Mouse (Mus musculus): Measurements from ENCODE around the gene Exoc4. TPM values are rescaled to one million over a fixed set of nuclear protein-coding genes. Genes with fewer than 3 reads are reported as not detected.

Gene Exoc4
- polyA plus RNA-seq, 1 experiment from 2014 or later, result 41.1 TPM

DNA sequence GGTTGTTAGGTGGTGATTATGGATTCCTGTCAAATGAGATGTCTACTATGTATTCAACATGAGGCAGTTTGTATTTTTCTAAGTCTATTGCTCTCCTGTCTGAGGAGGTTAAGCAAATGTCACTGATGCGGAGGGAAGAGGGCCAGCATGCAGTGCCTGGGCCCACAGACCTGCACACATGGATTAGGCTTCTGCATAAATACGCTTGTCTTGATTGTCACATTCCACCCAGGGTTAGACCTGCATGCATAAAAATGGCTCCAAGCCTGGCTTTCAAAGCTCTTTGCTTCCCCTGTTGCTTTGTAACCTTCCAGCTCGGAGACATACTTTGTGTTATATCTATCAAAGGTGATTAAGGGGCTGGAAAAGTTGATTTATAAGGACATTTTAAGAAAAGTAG, 610.2 kb downstream of the Exoc4 start:
- ATAC-seq (ENCODE audit: low FRiP score, low read depth), result no peak
- Histone ChIP-seq H3K4me3 (no peak overlapping the region), H3K27ac (no peak overlapping the region), H3K27me3 (replicated peaks) (no peaks in the 10 kb centered on the region), H3K4me2 (replicated peaks) (no peak overlapping the region), H3K36me3 (no peaks in the 10 kb centered on the region), H3K9ac (no peak overlapping the region), H3K4me1 (no peaks in the 10 kb centered on the region), H3K9me3 (no peaks in the 10 kb centered on the region)
- WGBS, result 88% methylated on average over 3 of the region's 3 CpGs

GRCm38 (mm10) chr6:33865752-33866151, 616.9 kb downstream of the Exoc4 start:
- no peak overlapping the region for H3K27ac ChIP-seq
- H3K4me1 ChIP-seq, result peaks cover 3% of the 10 kb centered on the region; the same call in 1 of the 2 replicates
- no peaks in the 10 kb centered on the region for H3K27me3 ChIP-seq (replicated peaks)
- H3K9me3 ChIP-seq, result no peaks in the 10 kb centered on the region
- H3K36me3 ChIP-seq, result no peaks in the 10 kb centered on the region
- ATAC-seq (ENCODE audit: low FRiP score, low read depth), result no peak
- no peak overlapping the region for H3K4me3 ChIP-seq
- no peak overlapping the region for H3K4me2 ChIP-seq (replicated peaks)
- no peak overlapping the region for H3K9ac ChIP-seq
- WGBS, result 89% methylated on average over 3 of the region's 3 CpGs

DNA sequence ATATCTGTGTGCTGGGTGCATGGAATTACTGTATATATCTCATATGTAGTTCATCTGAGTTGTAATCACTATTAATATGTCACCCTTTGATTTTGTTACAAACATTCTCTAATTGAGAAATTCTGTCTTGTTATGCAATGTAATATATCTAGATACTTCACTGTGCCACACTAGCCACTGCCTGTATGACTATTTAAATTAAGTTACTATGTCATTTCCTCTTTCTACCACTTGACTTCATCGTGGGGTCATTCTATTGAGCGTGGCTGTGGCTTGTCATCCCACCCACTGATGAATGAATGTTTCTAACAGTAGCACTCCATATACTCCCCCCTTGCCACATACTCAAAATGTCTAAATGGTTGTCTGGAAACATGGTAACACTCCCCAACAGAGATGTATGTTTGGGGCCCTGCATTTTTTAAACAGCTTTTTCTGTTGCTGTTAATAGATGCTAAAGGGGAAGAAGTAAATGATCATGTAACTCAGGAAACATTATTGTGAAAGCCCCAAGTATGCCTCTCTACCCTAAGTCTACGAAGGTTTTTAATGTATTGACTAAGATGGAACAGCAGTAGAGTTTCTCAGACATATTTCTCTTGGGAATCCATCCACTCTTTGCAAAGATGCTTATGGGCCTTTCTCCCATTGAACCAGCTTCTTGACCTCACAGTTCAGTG, 618.2 kb downstream of the Exoc4 start:
- 86% methylated on average over 3 of the region's 3 CpGs for WGBS
- no peak for ATAC-seq (ENCODE audit: low FRiP score, low read depth)
- H3K4me2 ChIP-seq (replicated peaks), result no peak overlapping the region
- no peaks in the 10 kb centered on the region for H3K36me3 ChIP-seq
- H3K27ac ChIP-seq, result no peak overlapping the region
- H3K4me1 ChIP-seq, result peaks cover 5% of the 10 kb centered on the region; the same call in 1 of the 2 replicates
- no peak overlapping the region for H3K9ac ChIP-seq
- no peaks in the 10 kb centered on the region for H3K27me3 ChIP-seq (replicated peaks)
- H3K4me3 ChIP-seq, result no peak overlapping the region
- no peaks in the 10 kb centered on the region for H3K9me3 ChIP-seq

DNA sequence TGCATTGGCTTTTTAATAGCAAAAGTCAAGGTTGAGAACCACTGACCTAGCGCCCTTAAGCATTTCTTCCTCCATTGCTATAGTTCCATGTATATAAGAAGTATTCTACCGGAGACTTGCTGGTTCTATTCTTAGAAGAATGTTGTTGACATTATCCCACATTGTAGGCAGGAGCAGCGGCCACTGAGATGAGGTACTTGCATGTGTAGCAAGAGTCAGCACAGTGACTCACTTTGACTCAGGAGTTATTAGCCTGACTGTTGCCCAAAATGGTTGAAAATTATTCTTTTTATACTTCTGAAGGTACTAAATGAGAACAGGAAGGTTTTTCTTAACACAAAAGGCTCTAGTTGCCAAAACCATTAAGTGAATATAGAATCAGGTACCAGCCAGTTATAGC, 620.4 kb downstream of the Exoc4 start:
- no peak for ATAC-seq (ENCODE audit: low FRiP score, low read depth)
- Histone ChIP-seq H3K4me3 (no peak overlapping the region), H3K27ac (no peak overlapping the region), H3K4me2 (replicated peaks) (no peak overlapping the region), H3K4me1 (peaks cover 8% of the 10 kb centered on the region; the same call in 1 of the 2 replicates), H3K27me3 (replicated peaks) (no peaks in the 10 kb centered on the region), H3K9ac (no peak overlapping the region), H3K9me3 (no peaks in the 10 kb centered on the region), H3K36me3 (no peaks in the 10 kb centered on the region)
- 90% methylated on average over 3 of the region's 3 CpGs for WGBS

DNA sequence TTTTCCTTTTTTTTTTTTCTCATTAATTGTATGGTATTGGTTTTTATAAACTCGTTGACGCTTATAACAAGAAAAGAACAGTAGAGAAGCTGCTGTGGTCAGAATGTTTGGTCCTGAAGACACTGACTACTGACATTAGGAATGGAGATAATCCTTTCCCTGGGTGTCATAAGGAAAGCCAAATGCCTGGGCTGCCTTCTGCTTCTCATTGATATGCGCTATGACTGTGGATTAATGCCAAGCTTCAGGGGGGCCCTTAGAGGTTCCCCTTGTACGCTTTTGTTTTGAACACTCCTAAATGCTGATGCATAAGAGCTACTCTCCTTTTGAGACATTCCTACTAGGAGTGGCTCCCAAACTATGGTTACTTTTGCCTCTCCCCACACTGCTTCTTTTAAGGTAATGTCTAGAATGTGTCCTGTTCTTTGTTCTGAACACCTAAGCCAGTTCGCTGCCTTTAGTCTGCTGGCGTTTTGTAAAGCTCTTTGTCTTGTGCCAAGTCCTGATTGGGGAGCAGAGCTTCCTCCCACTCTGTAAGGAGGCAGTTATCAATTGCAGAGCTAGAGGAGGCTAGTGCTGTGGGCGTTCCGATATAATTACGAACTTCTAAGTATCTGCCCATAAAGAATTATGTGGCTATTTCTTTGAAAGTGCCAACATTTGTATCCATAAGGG, 621.7 kb downstream of the Exoc4 start:
- H3K36me3 ChIP-seq, result no peaks in the 10 kb centered on the region
- H3K27me3 ChIP-seq (replicated peaks), result no peaks in the 10 kb centered on the region
- no peak overlapping the region for H3K9ac ChIP-seq
- no peak overlapping the region for H3K4me2 ChIP-seq (replicated peaks)
- WGBS, result 63% methylated on average over 9 of the region's 9 CpGs
- no peaks in the 10 kb centered on the region for H3K9me3 ChIP-seq
- peaks cover 8% of the 10 kb centered on the region; the same call in 1 of the 2 replicates for H3K4me1 ChIP-seq
- no peak overlapping the region for H3K27ac ChIP-seq
- H3K4me3 ChIP-seq, result no peak overlapping the region
- ATAC-seq (ENCODE audit: low FRiP score, low read depth), result no peak

DNA sequence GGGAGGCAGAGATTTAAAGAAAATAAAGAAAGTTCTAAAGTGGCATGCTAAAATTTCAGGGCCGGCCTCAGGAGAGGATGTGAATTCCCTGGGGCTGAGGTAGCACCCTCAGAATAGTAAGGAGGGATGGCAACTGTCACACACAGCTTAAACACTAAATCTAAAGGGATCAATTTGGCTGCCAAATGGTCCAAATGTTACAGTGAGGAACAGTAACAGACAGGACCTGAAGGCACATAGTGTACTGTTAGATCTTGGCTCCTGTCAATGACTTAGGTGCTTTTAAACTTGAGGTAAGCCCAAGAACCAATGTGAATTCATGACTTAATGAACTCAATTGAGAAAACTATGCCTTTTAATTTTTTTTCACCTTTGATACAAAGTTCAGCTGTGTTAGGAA, 622.4 kb downstream of the Exoc4 start:
- H3K27ac ChIP-seq, result no peak overlapping the region
- no peak overlapping the region for H3K9ac ChIP-seq
- no peak for ATAC-seq (ENCODE audit: low FRiP score, low read depth)
- no peak overlapping the region for H3K4me3 ChIP-seq
- no peaks in the 10 kb centered on the region for H3K27me3 ChIP-seq (replicated peaks)
- WGBS, result 89% methylated on average over 1 of the region's 1 CpGs
- H3K9me3 ChIP-seq, result no peaks in the 10 kb centered on the region
- H3K4me2 ChIP-seq (replicated peaks), result no peak overlapping the region
- no peaks in the 10 kb centered on the region for H3K36me3 ChIP-seq
- H3K4me1 ChIP-seq, result peaks cover 8% of the 10 kb centered on the region; the same call in 1 of the 2 replicates

DNA sequence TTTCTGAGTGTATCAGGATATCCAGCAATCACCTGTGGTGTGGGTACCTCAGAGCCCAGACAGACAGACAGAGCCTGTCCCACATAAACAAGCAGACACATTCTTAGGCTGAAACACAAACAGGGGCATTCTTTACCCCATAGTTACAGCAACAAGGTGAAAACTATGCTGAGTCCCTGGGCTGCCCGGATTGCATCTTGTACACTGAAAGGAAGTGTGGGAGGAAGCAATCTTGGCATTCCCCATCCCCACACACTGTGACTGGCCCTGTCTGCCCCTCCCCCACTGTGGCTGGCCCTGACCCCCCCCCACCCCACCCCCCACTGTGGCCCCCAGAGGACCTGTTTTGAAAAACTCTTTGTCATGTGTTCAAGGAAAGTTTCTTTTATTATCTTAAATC, 623.3 kb downstream of the Exoc4 start:
- H3K4me2 ChIP-seq (replicated peaks), result no peak overlapping the region
- no peaks in the 10 kb centered on the region for H3K27me3 ChIP-seq (replicated peaks)
- ATAC-seq (ENCODE audit: low FRiP score, low read depth), result no peak
- WGBS, result 42% methylated on average over 1 of the region's 1 CpGs
- H3K4me3 ChIP-seq, result no peak overlapping the region
- no peak overlapping the region for H3K27ac ChIP-seq
- no peaks in the 10 kb centered on the region for H3K36me3 ChIP-seq
- H3K9me3 ChIP-seq, result no peaks in the 10 kb centered on the region
- no peak overlapping the region for H3K9ac ChIP-seq
- peaks cover 8% of the 10 kb centered on the region; the same call in 1 of the 2 replicates for H3K4me1 ChIP-seq

DNA sequence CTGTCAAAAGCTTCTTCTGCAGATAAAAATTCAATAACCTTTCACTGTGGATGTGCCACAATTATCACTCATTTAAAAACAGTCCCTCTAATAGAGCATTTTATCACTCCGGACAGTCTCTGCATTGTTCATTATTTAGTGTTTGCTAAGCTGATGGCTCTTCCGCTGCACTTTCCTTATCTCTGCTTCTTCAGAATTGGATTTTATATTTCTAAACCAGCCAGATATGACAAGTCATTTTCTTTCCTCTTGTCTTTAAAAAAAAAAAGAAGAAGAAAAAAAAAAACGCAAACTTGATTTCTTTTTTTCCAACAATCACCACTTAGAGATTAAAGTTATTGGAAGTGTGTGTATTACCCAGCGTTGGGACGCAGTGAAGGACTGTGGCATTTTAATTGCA, 624.1 kb downstream of the Exoc4 start:
- Histone ChIP-seq H3K9ac (no peak overlapping the region), H3K4me2 (replicated peaks) (no peak overlapping the region), H3K36me3 (no peaks in the 10 kb centered on the region), H3K27ac (no peak overlapping the region), H3K4me3 (no peak overlapping the region), H3K9me3 (no peaks in the 10 kb centered on the region), H3K4me1 (peaks cover 8% of the 10 kb centered on the region; the same call in 1 of the 2 replicates), H3K27me3 (replicated peaks) (no peaks in the 10 kb centered on the region)
- ATAC-seq (ENCODE audit: low FRiP score, low read depth), result no peak
- WGBS, result 81% methylated on average over 5 of the region's 5 CpGs

GRCm38 (mm10) chr6:33874291-33875014, 625.6 kb downstream of the Exoc4 start:
- Histone ChIP-seq H3K4me2 (replicated peaks) (no peak overlapping the region), H3K27ac (no peak overlapping the region), H3K4me1 (peaks cover 8% of the 10 kb centered on the region; the same call in 1 of the 2 replicates), H3K4me3 (no peak overlapping the region), H3K9me3 (no peaks in the 10 kb centered on the region), H3K36me3 (no peaks in the 10 kb centered on the region), H3K9ac (no peak overlapping the region), H3K27me3 (replicated peaks) (no peaks in the 10 kb centered on the region)
- WGBS, result 68% methylated on average over 8 of the region's 8 CpGs
- ATAC-seq (ENCODE audit: low FRiP score, low read depth), result no peak

GRCm38 (mm10) chr6:33884141-33884683, 635.3 kb downstream of the Exoc4 start:
- 90% methylated on average over 9 of the region's 9 CpGs for WGBS
- ATAC-seq (ENCODE audit: low FRiP score, low read depth), result no peak
- H3K9ac ChIP-seq, result no peak overlapping the region

DNA sequence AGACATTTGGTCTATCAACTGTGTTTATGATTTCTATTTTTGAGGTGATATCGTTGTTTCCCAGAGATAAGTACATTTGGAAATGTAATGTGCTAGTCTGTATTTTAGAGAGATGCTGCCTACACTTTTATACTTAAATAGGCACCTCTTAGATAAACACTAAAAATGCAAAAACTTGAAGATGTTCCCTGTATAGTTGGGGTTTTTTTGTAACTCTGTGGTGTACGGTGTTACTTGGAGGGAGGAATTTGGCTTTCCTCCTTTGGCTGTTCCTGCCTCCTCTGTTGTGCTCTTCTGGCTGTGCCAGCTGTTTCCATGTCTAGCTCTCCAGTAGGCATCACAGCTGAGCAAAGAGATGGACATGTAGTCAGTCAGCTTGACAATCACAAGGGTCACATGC, 638.1 kb downstream of the Exoc4 start:
- WGBS, result 96% methylated on average over 2 of the region's 2 CpGs
- Histone ChIP-seq H3K4me2 (replicated peaks) (no peak overlapping the region), H3K36me3 (no peaks in the 10 kb centered on the region), H3K9me3 (no peaks in the 10 kb centered on the region), H3K4me1 (no peaks in the 10 kb centered on the region), H3K27ac (no peak overlapping the region), H3K9ac (no peak overlapping the region), H3K4me3 (no peak overlapping the region), H3K27me3 (replicated peaks) (no peaks in the 10 kb centered on the region)
- ATAC-seq (ENCODE audit: low FRiP score, low read depth), result no peak

More at GRCm38 (mm10) chr6:33884141-33884683, 635.3 kb downstream of the Exoc4 start:
- no peaks in the 10 kb centered on the region for H3K4me1 ChIP-seq
- no peak overlapping the region for H3K4me2 ChIP-seq (replicated peaks)
- H3K9me3 ChIP-seq, result no peaks in the 10 kb centered on the region
- H3K4me3 ChIP-seq, result no peak overlapping the region
- no peaks in the 10 kb centered on the region for H3K27me3 ChIP-seq (replicated peaks)
- no peak overlapping the region for H3K27ac ChIP-seq
- H3K36me3 ChIP-seq, result no peaks in the 10 kb centered on the region

- 85% methylated on average over 1 of the region's 1 CpGs for WGBS
- Histone ChIP-seq H3K9me3 (no peaks in the 10 kb centered on the region), H3K27ac (no peak overlapping the region), H3K4me1 (no peaks in the 10 kb centered on the region), H3K27me3 (replicated peaks) (no peaks in the 10 kb centered on the region), H3K4me3 (no peak overlapping the region), H3K36me3 (no peaks in the 10 kb centered on the region), H3K9ac (no peak overlapping the region), H3K4me2 (replicated peaks) (no peak overlapping the region)
- no peak for ATAC-seq (ENCODE audit: low FRiP score, low read depth)
Observed at GRCm38 (mm10) chr6:33890926-33891325, 642.0 kb downstream of the Exoc4 start.
